Mouse (Mus musculus): ENCODE measurements at regions not wholly inside any gene's neighbourhood (a gene's known extent, or its start where the extent isn't known, plus 50 kb on each side); places are given as distances from the start of the nearest gene placed in this dataset.

- Histone ChIP-seq H3K9ac (ENCODE audit: low read depth, low read length) (no peak overlapping the region), H3K4me3 (ENCODE audit: low read length) (no peak overlapping the region), H3K9me3 (ENCODE audit: control insufficient read depth, low read length) (no peaks in the 10 kb centered on the region), H3K36me3 (ENCODE audit: control insufficient read depth, insufficient read depth, low read length) (no peaks in the 10 kb centered on the region), H3K27me3 (ENCODE audit: control insufficient read depth, insufficient read depth, low read length) (no peaks in the 10 kb centered on the region), H3K27ac (ENCODE audit: low read depth, low read length) (no peak overlapping the region), H3K4me2 (replicated peaks; ENCODE audit: low read depth, low read length) (no peak overlapping the region), H3K4me1 (ENCODE audit: control insufficient read depth, insufficient read depth, low read length) (peaks cover 3% of the 10 kb centered on the region; the same call in 1 of the 2 replicates)
- 83% methylated on average over 5 of the region's 5 CpGs for WGBS
- ATAC-seq (ENCODE audit: low FRiP score, low TSS enrichment), result no peak
These were observed 80.8 kb downstream of the Tmem17 start for GRCm38 (mm10) chr11:22592706-22593105.

DNA sequence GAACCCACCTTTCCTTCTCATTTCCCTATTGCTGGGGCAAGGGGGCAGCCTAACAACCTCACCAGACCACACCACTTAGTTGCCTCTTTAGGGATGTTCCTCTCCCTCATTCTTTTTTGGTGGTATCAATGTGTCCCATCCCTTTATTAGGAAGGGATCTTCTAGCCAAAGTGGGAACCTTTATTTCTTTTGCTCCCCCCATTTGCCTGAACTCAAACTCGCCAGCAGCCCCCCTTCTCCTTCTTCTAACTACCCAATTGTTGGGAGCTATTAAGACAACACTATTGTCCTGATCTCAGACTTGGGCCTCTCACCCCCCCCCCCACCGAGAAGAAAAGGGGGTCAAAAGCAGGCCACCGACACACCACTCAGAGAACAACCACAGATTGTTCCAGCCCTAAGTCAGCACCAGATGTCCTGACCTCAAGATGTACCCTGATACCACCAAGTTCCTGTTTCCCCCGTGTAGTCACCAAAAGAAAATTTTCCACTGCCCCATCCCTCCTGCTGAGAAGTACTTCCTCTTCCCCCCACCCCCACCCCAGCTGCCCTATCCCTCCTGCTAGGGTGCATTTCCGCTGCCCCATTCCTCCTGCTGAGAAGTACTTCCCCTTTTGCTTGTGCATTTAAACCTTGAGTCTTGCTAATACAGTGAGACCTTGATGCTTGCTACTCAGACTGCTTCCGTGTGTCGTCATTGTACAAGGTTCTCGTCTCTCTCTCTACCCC lies 84.4 kb downstream of the Tmem17 start:
- Histone ChIP-seq H3K4me3 (ENCODE audit: low read length) (no peak overlapping the region), H3K36me3 (ENCODE audit: control insufficient read depth, insufficient read depth, low read length) (no peaks in the 10 kb centered on the region), H3K9me3 (ENCODE audit: control insufficient read depth, low read length) (no peaks in the 10 kb centered on the region), H3K4me1 (ENCODE audit: control insufficient read depth, insufficient read depth, low read length) (no peaks in the 10 kb centered on the region), H3K9ac (ENCODE audit: low read depth, low read length) (no peak overlapping the region), H3K27me3 (ENCODE audit: control insufficient read depth, insufficient read depth, low read length) (no peaks in the 10 kb centered on the region), H3K27ac (ENCODE audit: low read depth, low read length) (no peak overlapping the region), H3K4me2 (replicated peaks; ENCODE audit: low read depth, low read length) (no peak overlapping the region)
- ATAC-seq (ENCODE audit: low FRiP score, low TSS enrichment), result no peak
- 87% methylated on average over 8 of the region's 8 CpGs for WGBS

DNA sequence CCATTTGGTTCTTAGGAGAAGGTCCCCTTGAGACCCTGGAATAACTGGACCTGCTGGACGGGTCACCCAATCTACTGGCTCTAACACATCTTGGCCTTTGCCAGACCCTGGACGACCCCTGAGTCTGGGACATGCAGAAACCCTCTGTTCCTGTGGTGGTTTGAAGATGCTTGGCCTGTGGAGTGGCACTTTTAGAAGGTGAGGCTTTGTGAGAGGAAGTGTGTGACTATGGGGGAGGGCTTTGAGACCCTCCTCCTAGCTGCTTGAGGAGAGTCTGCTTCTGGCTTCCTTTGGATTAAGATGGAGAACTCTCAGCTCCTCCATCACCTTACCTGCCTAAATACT lies 84.9 kb downstream of the Tmem17 start:
- Histone ChIP-seq H3K4me3 (ENCODE audit: low read length) (no peak overlapping the region), H3K9me3 (ENCODE audit: control insufficient read depth, low read length) (no peaks in the 10 kb centered on the region)

GRCm38 (mm10) chr11:22600370-22600769 lies 88.5 kb downstream of the Tmem17 start:
- WGBS, result 59% methylated on average over 7 of the region's 7 CpGs
- Histone ChIP-seq H3K27ac (ENCODE audit: low read depth, low read length) (no peak overlapping the region), H3K9me3 (ENCODE audit: control insufficient read depth, low read length) (no peaks in the 10 kb centered on the region), H3K4me1 (ENCODE audit: control insufficient read depth, insufficient read depth, low read length) (no peaks in the 10 kb centered on the region), H3K9ac (ENCODE audit: low read depth, low read length) (no peak overlapping the region), H3K4me3 (ENCODE audit: low read length) (no peak overlapping the region), H3K36me3 (ENCODE audit: control insufficient read depth, insufficient read depth, low read length) (no peaks in the 10 kb centered on the region), H3K27me3 (ENCODE audit: control insufficient read depth, insufficient read depth, low read length) (no peaks in the 10 kb centered on the region), H3K4me2 (replicated peaks; ENCODE audit: low read depth, low read length) (no peak overlapping the region)
- no peak for ATAC-seq (ENCODE audit: low FRiP score, low TSS enrichment)

More for the DNA sequence above, 84.9 kb downstream of the Tmem17 start:
- Histone ChIP-seq H3K4me1 (ENCODE audit: control insufficient read depth, insufficient read depth, low read length) (no peaks in the 10 kb centered on the region), H3K4me2 (replicated peaks; ENCODE audit: low read depth, low read length) (no peak overlapping the region), H3K36me3 (ENCODE audit: control insufficient read depth, insufficient read depth, low read length) (no peaks in the 10 kb centered on the region), H3K27me3 (ENCODE audit: control insufficient read depth, insufficient read depth, low read length) (no peaks in the 10 kb centered on the region), H3K9ac (ENCODE audit: low read depth, low read length) (no peak overlapping the region), H3K27ac (ENCODE audit: low read depth, low read length) (no peak overlapping the region)
- ATAC-seq (ENCODE audit: low FRiP score, low TSS enrichment), result no peak
- 88% methylated on average over 2 of the region's 2 CpGs for WGBS

GRCm38 (mm10) chr11:22601977-22602376 lies 90.1 kb downstream of the Tmem17 start:
- no peaks in the 10 kb centered on the region for H3K27me3 ChIP-seq (ENCODE audit: control insufficient read depth, insufficient read depth, low read length)
- no peak overlapping the region for H3K27ac ChIP-seq (ENCODE audit: low read depth, low read length)
- no peaks in the 10 kb centered on the region for H3K9me3 ChIP-seq (ENCODE audit: control insufficient read depth, low read length)
- WGBS, result 15% methylated on average over 3 of the region's 3 CpGs
- H3K4me1 ChIP-seq (ENCODE audit: control insufficient read depth, insufficient read depth, low read length), result no peaks in the 10 kb centered on the region
- ATAC-seq (ENCODE audit: low FRiP score, low TSS enrichment), result peak; percentile 62; the same call in 1 of the 2 replicates
- no peak overlapping the region for H3K9ac ChIP-seq (ENCODE audit: low read depth, low read length)
- no peaks in the 10 kb centered on the region for H3K36me3 ChIP-seq (ENCODE audit: control insufficient read depth, insufficient read depth, low read length)
- H3K4me2 ChIP-seq (replicated peaks; ENCODE audit: low read depth, low read length), result no peak overlapping the region
- H3K4me3 ChIP-seq (ENCODE audit: low read length), result no peak overlapping the region

DNA sequence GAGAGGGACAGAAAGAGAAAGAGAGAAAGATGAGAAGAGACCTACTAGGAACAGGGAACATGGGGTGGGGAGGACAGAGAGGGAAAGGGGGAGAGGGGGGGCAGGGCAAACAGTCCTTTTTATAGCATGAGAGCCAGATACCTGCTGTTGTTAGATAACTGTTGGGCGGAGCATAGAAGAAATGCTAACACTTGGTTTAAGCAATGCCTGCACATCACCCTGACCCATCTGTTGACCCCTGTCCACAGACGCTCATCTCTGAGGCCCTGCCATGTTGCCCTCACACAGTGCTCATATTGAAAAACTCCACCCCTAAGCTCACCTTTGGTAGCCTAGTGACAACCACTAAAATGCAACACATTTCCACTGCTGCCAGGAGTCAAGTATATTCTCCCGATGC lies 90.7 kb downstream of the Tmem17 start:
- H3K4me2 ChIP-seq (replicated peaks; ENCODE audit: low read depth, low read length), result no peak overlapping the region
- no peaks in the 10 kb centered on the region for H3K36me3 ChIP-seq (ENCODE audit: control insufficient read depth, insufficient read depth, low read length)
- no peaks in the 10 kb centered on the region for H3K27me3 ChIP-seq (ENCODE audit: control insufficient read depth, insufficient read depth, low read length)
- H3K9ac ChIP-seq (ENCODE audit: low read depth, low read length), result no peak overlapping the region
- H3K4me1 ChIP-seq (ENCODE audit: control insufficient read depth, insufficient read depth, low read length), result no peaks in the 10 kb centered on the region
- ATAC-seq (ENCODE audit: low FRiP score, low TSS enrichment), result no peak
- no peak overlapping the region for H3K27ac ChIP-seq (ENCODE audit: low read depth, low read length)
- H3K4me3 ChIP-seq (ENCODE audit: low read length), result no peak overlapping the region
- H3K9me3 ChIP-seq (ENCODE audit: control insufficient read depth, low read length), result no peaks in the 10 kb centered on the region
- WGBS, result 69% methylated on average over 3 of the region's 3 CpGs

DNA sequence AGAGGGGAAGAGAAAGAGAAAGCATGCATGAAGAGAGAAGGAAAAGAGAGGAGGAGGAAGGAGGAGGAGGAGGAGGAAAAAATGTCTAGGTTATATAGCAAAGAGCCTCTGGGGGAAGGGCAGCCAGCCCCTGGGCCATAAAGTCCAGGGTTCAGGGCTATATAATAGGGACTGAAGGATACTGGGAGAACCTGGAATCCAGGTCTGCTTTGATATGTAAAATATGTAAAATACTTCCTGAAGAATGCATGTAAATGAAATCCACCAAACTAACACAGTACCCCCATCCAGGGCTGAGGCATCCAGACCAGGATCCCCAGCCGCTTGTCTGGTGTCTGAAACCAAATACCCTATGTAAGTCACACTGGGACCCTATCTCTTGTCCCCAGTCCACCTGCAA lies 91.5 kb downstream of the Tmem17 start:
- no peaks in the 10 kb centered on the region for H3K9me3 ChIP-seq (ENCODE audit: control insufficient read depth, low read length)
- H3K4me1 ChIP-seq (ENCODE audit: control insufficient read depth, insufficient read depth, low read length), result no peaks in the 10 kb centered on the region
- no peaks in the 10 kb centered on the region for H3K27me3 ChIP-seq (ENCODE audit: control insufficient read depth, insufficient read depth, low read length)
- no peak overlapping the region for H3K4me2 ChIP-seq (replicated peaks; ENCODE audit: low read depth, low read length)
- no peaks in the 10 kb centered on the region for H3K36me3 ChIP-seq (ENCODE audit: control insufficient read depth, insufficient read depth, low read length)
- no peak overlapping the region for H3K27ac ChIP-seq (ENCODE audit: low read depth, low read length)
- no peak overlapping the region for H3K9ac ChIP-seq (ENCODE audit: low read depth, low read length)
- H3K4me3 ChIP-seq (ENCODE audit: low read length), result no peak overlapping the region
- 96% methylated on average over 1 of the region's 1 CpGs for WGBS
- ATAC-seq (ENCODE audit: low FRiP score, low TSS enrichment), result no peak

GRCm38 (mm10) chr11:22606380-22606779 lies 94.5 kb downstream of the Tmem17 start:
- H3K4me2 ChIP-seq (replicated peaks; ENCODE audit: low read depth, low read length), result no peak overlapping the region
- no peak overlapping the region for H3K27ac ChIP-seq (ENCODE audit: low read depth, low read length)
- H3K27me3 ChIP-seq (ENCODE audit: control insufficient read depth, insufficient read depth, low read length), result no peaks in the 10 kb centered on the region
- no peak overlapping the region for H3K4me3 ChIP-seq (ENCODE audit: low read length)
- ATAC-seq (ENCODE audit: low FRiP score, low TSS enrichment), result no peak
- H3K9ac ChIP-seq (ENCODE audit: low read depth, low read length), result no peak overlapping the region
- whole genome bisulfite sequencing, result 55% methylated on average over 4 of the region's 4 CpGs
- no peaks in the 10 kb centered on the region for H3K36me3 ChIP-seq (ENCODE audit: control insufficient read depth, insufficient read depth, low read length)
- H3K9me3 ChIP-seq (ENCODE audit: control insufficient read depth, low read length), result no peaks in the 10 kb centered on the region
- no peaks in the 10 kb centered on the region for H3K4me1 ChIP-seq (ENCODE audit: control insufficient read depth, insufficient read depth, low read length)

GRCm38 (mm10) chr11:22607645-22608044 lies 95.8 kb downstream of the Tmem17 start:
- 79% methylated on average over 5 of the region's 5 CpGs for WGBS

More at GRCm38 (mm10) chr11:22607645-22608044, 95.8 kb downstream of the Tmem17 start:
- no peak for ATAC-seq (ENCODE audit: low FRiP score, low TSS enrichment)
- Histone ChIP-seq H3K4me1 (ENCODE audit: control insufficient read depth, insufficient read depth, low read length) (no peaks in the 10 kb centered on the region), H3K9me3 (ENCODE audit: control insufficient read depth, low read length) (no peaks in the 10 kb centered on the region), H3K4me3 (ENCODE audit: low read length) (no peak overlapping the region), H3K36me3 (ENCODE audit: control insufficient read depth, insufficient read depth, low read length) (no peaks in the 10 kb centered on the region), H3K9ac (ENCODE audit: low read depth, low read length) (no peak overlapping the region), H3K4me2 (replicated peaks; ENCODE audit: low read depth, low read length) (no peak overlapping the region), H3K27ac (ENCODE audit: low read depth, low read length) (no peak overlapping the region), H3K27me3 (ENCODE audit: control insufficient read depth, insufficient read depth, low read length) (no peaks in the 10 kb centered on the region)
